Mouse (Mus musculus) megakaryocyte, embryonic 14.5 days (primary cell): Measurements from ENCODE around the gene Cacnb1. TPM values are rescaled to one million over a fixed set of nuclear protein-coding genes. Genes with fewer than 3 reads are reported as not detected.

Experiments used
- H3K27me3 ChIP-seq: replicated peaks from 2 replicates; pipeline ENCODE3; 2012; ENCODE audit warnings: inconsistent platforms
- H3K36me3 ChIP-seq: replicated peaks from 2 replicates; pipeline ENCODE3; 2012; ENCODE audit warnings: low read length, inconsistent platforms, mixed read lengths
- H3K4me1 ChIP-seq: 2 replicates; pipeline ENCODE4 v1.6.1; 2012; ENCODE audit warnings: inconsistent platforms
- H3K4me3 ChIP-seq: replicated peaks from 2 replicates; pipeline ENCODE3; 2012; ENCODE audit warnings: moderate library complexity, mild to moderate bottlenecking, inconsistent platforms
- H3K9me3 ChIP-seq: 2 replicates; pipeline ENCODE4 v1.6.1; 2012; ENCODE audit warnings: inconsistent platforms
- FLI1 ChIP-seq: IDR thresholded peaks from 2 replicates; pipeline ENCODE4 v1.6.1; 2012; ENCODE audit warnings: low read length, inconsistent platforms, mixed read lengths
- GATA1 ChIP-seq: IDR thresholded peaks from 3 replicates; pipeline ENCODE4 v1.6.1; 2012; ENCODE audit warnings: mixed read lengths, low read length, inconsistent platforms, borderline replicate concordance
- polyA plus RNA-seq: library from polyadenylated mRNA; stranded (reverse); fragments of >175 nt; gene quantifications from 2 replicates; pipeline ENCODE4 v1.2.3, GENCODE M21; 2012; ENCODE audit warnings: low replicate concordance; ENCODE audit not compliant: insufficient read depth

Gene Cacnb1
- polyA plus RNA-seq, 1 experiment: 2.8 TPM

GRCm38 (mm10) chr11:98044074-98044473, 21.2 kb upstream of the Cacnb1 start:
- Histone ChIP-seq H3K27me3 (peaks cover 74% of the 10 kb centered on the region), H3K4me1 (peaks cover 22% of the 10 kb centered on the region; the same call in 1 of the 2 replicates), H3K36me3 (no peaks in the 10 kb centered on the region), H3K9me3 (0 out of 2 replicates have a peak, but pooled peaks cover 4% of the 10 kb centered on the region), H3K4me3 (no peak overlapping the region)
- TF ChIP-seq GATA1 (no peak), FLI1 (no peak)

- no peaks in the 10 kb centered on the region for H3K36me3 ChIP-seq
- peaks cover 27% of the 10 kb centered on the region for H3K4me1 ChIP-seq
- H3K27me3 ChIP-seq: peaks cover 67% of the 10 kb centered on the region
- no peak for TF ChIP-seq FLI1
- H3K4me3 ChIP-seq: no peak overlapping the region
- 0 out of 2 replicates have a peak, but pooled peaks cover 4% of the 10 kb centered on the region for H3K9me3 ChIP-seq
Observed at GRCm38 (mm10) chr11:98042741-98043140, 19.9 kb upstream of the Cacnb1 start.

GRCm38 (mm10) chr11:98040975-98041374, 18.1 kb upstream of the Cacnb1 start:
- H3K27me3 ChIP-seq: peaks cover 71% of the 10 kb centered on the region
- 0 out of 2 replicates have a peak, but pooled peaks cover 4% of the 10 kb centered on the region for H3K9me3 ChIP-seq
- H3K4me1 ChIP-seq: peaks cover 40% of the 10 kb centered on the region
- no peaks in the 10 kb centered on the region for H3K36me3 ChIP-seq
- no peak for TF ChIP-seq FLI1
- H3K4me3 ChIP-seq: no peak overlapping the region

GRCm38 (mm10) chr11:98037871-98038270, 15.0 kb upstream of the Cacnb1 start:
- no peaks in the 10 kb centered on the region for H3K9me3 ChIP-seq
- no peak overlapping the region for H3K4me3 ChIP-seq
- no peaks in the 10 kb centered on the region for H3K36me3 ChIP-seq
- TF ChIP-seq GATA1 (no peak), FLI1 (no peak)
- peaks cover 45% of the 10 kb centered on the region for H3K4me1 ChIP-seq
- peaks cover 70% of the 10 kb centered on the region for H3K27me3 ChIP-seq

GRCm38 (mm10) chr11:98035977-98036377, 13.1 kb upstream of the Cacnb1 start:
- Histone ChIP-seq H3K4me3 (peak overlapping the region; percentile 87), H3K9me3 (no peaks in the 10 kb centered on the region), H3K4me1 (peaks cover 48% of the 10 kb centered on the region), H3K27me3 (peaks cover 58% of the 10 kb centered on the region), H3K36me3 (peaks cover 5% of the 10 kb centered on the region)
- TF ChIP-seq GATA1 (no peak), FLI1 (no peak)

- no peaks in the 10 kb centered on the region for H3K9me3 ChIP-seq
- H3K4me3 ChIP-seq: no peak overlapping the region
Observed at GRCm38 (mm10) chr11:98034840-98035239, 12.0 kb upstream of the Cacnb1 start.

GRCm38 (mm10) chr11:98034061-98034460, 11.2 kb upstream of the Cacnb1 start:
- Histone ChIP-seq H3K36me3 (peaks cover 24% of the 10 kb centered on the region), H3K4me1 (peaks cover 36% of the 10 kb centered on the region), H3K27me3 (peaks cover 42% of the 10 kb centered on the region), H3K4me3 (no peak overlapping the region), H3K9me3 (no peaks in the 10 kb centered on the region)
- no peak for TF ChIP-seq GATA1
- no peak for TF ChIP-seq FLI1

More at GRCm38 (mm10) chr11:98034840-98035239, 12.0 kb upstream of the Cacnb1 start:
- H3K36me3 ChIP-seq: peaks cover 16% of the 10 kb centered on the region
- H3K27me3 ChIP-seq: peaks cover 49% of the 10 kb centered on the region
- no peak for TF ChIP-seq FLI1
- no peak for TF ChIP-seq GATA1
- H3K4me1 ChIP-seq: peaks cover 42% of the 10 kb centered on the region

GRCm38 (mm10) chr11:98031443-98031770, 8.6 kb upstream of the Cacnb1 start:
- peaks cover 35% of the 10 kb centered on the region for H3K36me3 ChIP-seq
- no peaks in the 10 kb centered on the region for H3K9me3 ChIP-seq
- TF ChIP-seq GATA1 (no peak), FLI1 (no peak)
- H3K27me3 ChIP-seq: peaks cover 23% of the 10 kb centered on the region
- peaks cover 34% of the 10 kb centered on the region for H3K4me1 ChIP-seq
- H3K4me3 ChIP-seq: no peak overlapping the region

- Histone ChIP-seq H3K9me3 (no peaks in the 10 kb centered on the region), H3K4me1 (peaks cover 33% of the 10 kb centered on the region), H3K36me3 (peaks cover 35% of the 10 kb centered on the region), H3K27me3 (peaks cover 17% of the 10 kb centered on the region), H3K4me3 (no peak overlapping the region)
- TF ChIP-seq GATA1 (no peak), FLI1 (no peak)
Observed at GRCm38 (mm10) chr11:98030701-98031442, 8.0 kb upstream of the Cacnb1 start.

- Histone ChIP-seq H3K36me3 (peaks cover 35% of the 10 kb centered on the region), H3K4me3 (peak overlapping the region; percentile 97), H3K9me3 (no peaks in the 10 kb centered on the region), H3K4me1 (peaks cover 33% of the 10 kb centered on the region), H3K27me3 (peaks cover 3% of the 10 kb centered on the region)
- no peak for TF ChIP-seq FLI1
- TF ChIP-seq GATA1: no peak
Observed at GRCm38 (mm10) chr11:98027785-98028184, 5.0 kb upstream of the Cacnb1 start.

GRCm38 (mm10) chr11:98027297-98027688, 4.5 kb upstream of the Cacnb1 start:
- TF ChIP-seq GATA1 (no peak), FLI1 (no peak)
- Histone ChIP-seq H3K36me3 (peaks cover 35% of the 10 kb centered on the region), H3K4me3 (peak overlapping the region; percentile 97), H3K9me3 (no peaks in the 10 kb centered on the region), H3K27me3 (peaks cover 7% of the 10 kb centered on the region), H3K4me1 (peaks cover 35% of the 10 kb centered on the region)
